Mouse (Mus musculus) MEL (cell line): ENCODE data around the gene Atp6v0a4.
A peak's percentile ranks its signal among the peaks of the same experiment; 100 is the strongest.

ENCODE experiments used
- CTCF ChIP-seq, 3 experiments: IDR thresholded peaks in 2 of 3; conservative IDR thresholded peaks in 1 of 3; 2 replicates each; pipeline ENCODE4 v1.5.1; 2011 to 2012; ENCODE audit warnings: low read length in 3 of 3, low read depth in 2 of 3, mild to moderate bottlenecking in 2 of 3, improper control_type of control experiment in 1 of 3, inconsistent platforms in 1 of 3, mixed read lengths in 1 of 3, moderate library complexity in 1 of 3; ENCODE audit not compliant: control insufficient read depth in 1 of 3, insufficient read depth in 1 of 3, poor library complexity in 1 of 3, severe bottlenecking in 1 of 3
- E2F4 ChIP-seq: IDR thresholded peaks from 2 replicates; pipeline ENCODE4 v1.6.1; 2011; ENCODE audit warnings: low read depth, low read length, improper control_type of control experiment, borderline replicate concordance
- EP300 ChIP-seq, 2 experiments: IDR thresholded peaks; 2 replicates each; pipeline ENCODE4 v1.6.1; 2011; ENCODE audit warnings: improper control_type of control experiment in 2 of 2, low read length in 2 of 2, low read depth in 1 of 2, mild to moderate bottlenecking in 1 of 2
- GABPA ChIP-seq: IDR thresholded peaks from 2 replicates; pipeline ENCODE4 v1.6.1; 2012; ENCODE audit warnings: low read depth, mild to moderate bottlenecking, inconsistent platforms, low read length, improper control_type of control experiment, moderate library complexity
- HCFC1 ChIP-seq: IDR thresholded peaks from 2 replicates; pipeline ENCODE4 v1.6.1; 2012; ENCODE audit warnings: low read depth, mild to moderate bottlenecking, inconsistent platforms, low read length, improper control_type of control experiment, moderate library complexity
- JUND ChIP-seq: IDR thresholded peaks from 2 replicates; pipeline ENCODE4 v1.6.1; 2011; ENCODE audit warnings: low read depth, mild to moderate bottlenecking, improper control_type of control experiment, low read length
- MAZ ChIP-seq: IDR thresholded peaks from 2 replicates; pipeline ENCODE4 v1.6.1; 2012; ENCODE audit warnings: low read depth, mild to moderate bottlenecking, inconsistent platforms, low read length, improper control_type of control experiment
- MXI1 ChIP-seq: IDR thresholded peaks from 2 replicates; pipeline ENCODE4 v1.6.1; 2011; ENCODE audit warnings: mild to moderate bottlenecking, low read depth, low read length, improper control_type of control experiment
- POLR2A ChIP-seq, 2 experiments: IDR thresholded peaks; 2 replicates each; pipeline ENCODE4 v1.6.1; 2011 to 2012; ENCODE audit warnings: low read length in 2 of 2, mild to moderate bottlenecking in 2 of 2, control low read depth in 1 of 2, improper control_type of control experiment in 1 of 2, low read depth in 1 of 2, moderate library complexity in 1 of 2; ENCODE audit not compliant: control insufficient read depth in 1 of 2, insufficient read depth in 1 of 2, poor library complexity in 1 of 2
- RCOR1 ChIP-seq: IDR thresholded peaks from 2 replicates; pipeline ENCODE4 v1.6.1; 2012; ENCODE audit warnings: low read depth, mild to moderate bottlenecking, inconsistent platforms, low read length, improper control_type of control experiment
- TBP ChIP-seq: IDR thresholded peaks from 2 replicates; pipeline ENCODE4 v1.8.0; 2011; ENCODE audit warnings: low read depth, low read length, improper control_type of control experiment
- USF2 ChIP-seq, 2 experiments: IDR thresholded peaks; 2 replicates each; pipeline ENCODE4 v1.6.1; 2011 to 2012; ENCODE audit warnings: improper control_type of control experiment in 2 of 2, low read length in 2 of 2, borderline replicate concordance in 1 of 2, inconsistent platforms in 1 of 2, low read depth in 1 of 2, mild to moderate bottlenecking in 1 of 2; ENCODE audit not compliant: insufficient read depth in 1 of 2
- ZKSCAN1 ChIP-seq: IDR thresholded peaks from 2 replicates; pipeline ENCODE4 v1.6.1; 2012; ENCODE audit warnings: low read depth, mild to moderate bottlenecking, inconsistent platforms, low read length, improper control_type of control experiment, moderate library complexity
- ZNF384 ChIP-seq: IDR thresholded peaks from 2 replicates; pipeline ENCODE4 v1.6.1; 2012; ENCODE audit warnings: low read depth, mild to moderate bottlenecking, inconsistent platforms, low read length, improper control_type of control experiment

DNA sequence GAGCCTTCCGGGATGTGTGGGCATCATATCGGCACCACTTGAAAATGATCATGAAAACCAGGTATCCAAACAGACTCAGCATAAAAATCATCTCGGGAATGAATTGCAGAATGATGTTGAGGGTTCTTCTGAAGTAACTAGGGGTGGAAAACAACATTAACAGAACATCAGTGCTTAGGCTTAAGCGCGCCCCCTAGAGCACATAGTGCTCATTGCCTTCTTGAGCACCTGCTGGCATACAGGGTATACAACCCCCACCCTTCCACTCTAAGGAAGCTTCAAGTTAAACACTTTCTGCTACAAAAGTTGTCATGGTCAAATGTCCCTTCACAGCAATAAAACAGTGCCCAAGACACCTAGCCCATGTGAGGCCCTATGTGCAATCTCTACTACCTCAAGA lies 65.6 kb downstream of the Atp6v0a4 start:
- TF ChIP-seq RCOR1, result no peak
- no peak for TF ChIP-seq GABPA
- no peak for TF ChIP-seq JUND
- no peak for TF ChIP-seq MXI1
- 0 out of 6 replicates have a peak, but pooled peaks of 1 of the 3 experiments have one; percentile 5 for TF ChIP-seq CTCF (IDR thresholded peaks at IDR 0.05 in 2 of 3, conservative IDR thresholded peaks at IDR 0.05 in 1 of 3; ENCODE audit: control insufficient read depth in 1 of 3, insufficient read depth in 1 of 3, low read depth in 2 of 3, low read length in 3 of 3, poor library complexity in 1 of 3, severe bottlenecking in 1 of 3)
- no peak for TF ChIP-seq E2F4
- no peak for TF ChIP-seq MAZ
- TF ChIP-seq POLR2A (IDR thresholded peaks at IDR 0.05; ENCODE audit: control insufficient read depth in 1 of 2, insufficient read depth in 1 of 2, low read depth in 1 of 2, low read length in 2 of 2, poor library complexity in 1 of 2), result no peak
- no peak for TF ChIP-seq USF2 (IDR thresholded peaks at IDR 0.05; ENCODE audit: borderline replicate concordance in 1 of 2, insufficient read depth in 1 of 2, low read depth in 1 of 2, low read length in 2 of 2)
- TF ChIP-seq TBP, result no peak
- TF ChIP-seq HCFC1, result no peak
- no peak for TF ChIP-seq ZKSCAN1
- TF ChIP-seq ZNF384, result no peak
- TF ChIP-seq EP300 (IDR thresholded peaks at IDR 0.05; ENCODE audit: low read depth in 1 of 2, low read length in 2 of 2), result no peak
